Mouse (Mus musculus): ENCODE measurements around the gene Ndufs4. TPM values are rescaled to one million over a fixed set of nuclear protein-coding genes. Genes with fewer than 3 reads are reported as not detected.
A peak's percentile ranks its signal among the peaks of the same experiment; 100 is the strongest.

The Ndufs4 gene
- polyA plus RNA-seq (2012; rRNA removed), result 122 and 125 TPM in 2 replicates

GRCm38 (mm10) chr13:114388211-114388965 is at the start of gene Ndufs4:
Gene Ndufs4, minus strand, starts transcription at chr13:114388258.
- no peak for DNase-seq (ENCODE audit: extremely low spot score in 1 of 2, low spot score in 1 of 2)

DNA sequence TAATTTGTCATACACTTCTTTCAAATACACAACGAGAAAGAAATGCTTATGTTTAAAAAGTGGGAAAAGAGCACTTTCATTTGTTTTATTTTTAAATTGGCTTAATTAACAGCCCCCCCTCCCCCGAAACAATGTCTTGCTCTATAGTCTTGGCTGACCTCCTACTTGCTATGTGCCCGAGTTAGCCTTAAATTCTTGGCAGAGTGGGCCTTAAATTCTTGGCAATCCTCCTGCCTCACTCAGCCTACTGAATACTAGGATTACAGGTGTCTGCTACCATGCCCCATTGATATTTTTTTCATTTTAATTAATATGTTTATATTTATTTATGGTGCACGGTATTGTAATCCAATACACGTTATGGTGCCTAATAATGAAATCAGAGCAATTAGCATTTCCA is 44.4 kb upstream of the Ndufs4 start:
- DNase-seq (ENCODE audit: extremely low spot score in 1 of 2, low spot score in 1 of 2), result no peak

DNA sequence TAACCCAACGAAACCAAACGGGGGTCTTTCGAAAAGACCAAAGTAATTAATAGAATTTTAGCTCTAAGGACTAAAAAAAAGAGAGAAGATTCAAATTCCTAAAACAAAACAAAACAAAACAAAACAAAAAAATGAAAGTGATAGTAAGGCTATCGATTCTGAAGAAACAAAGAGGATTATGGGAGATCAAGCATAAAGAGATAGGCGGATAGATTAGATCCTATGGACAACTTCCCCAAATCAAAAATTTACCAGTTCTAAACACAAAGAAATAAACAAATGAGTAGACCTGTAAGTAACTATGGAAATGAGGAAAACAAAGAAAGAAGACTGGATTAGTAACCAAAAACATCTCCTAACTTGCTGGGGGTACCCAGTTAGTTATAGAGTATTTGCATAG is 37.2 kb upstream of the Ndufs4 start:
- no peak for DNase-seq (ENCODE audit: extremely low spot score in 1 of 2, low spot score in 1 of 2)

DNA sequence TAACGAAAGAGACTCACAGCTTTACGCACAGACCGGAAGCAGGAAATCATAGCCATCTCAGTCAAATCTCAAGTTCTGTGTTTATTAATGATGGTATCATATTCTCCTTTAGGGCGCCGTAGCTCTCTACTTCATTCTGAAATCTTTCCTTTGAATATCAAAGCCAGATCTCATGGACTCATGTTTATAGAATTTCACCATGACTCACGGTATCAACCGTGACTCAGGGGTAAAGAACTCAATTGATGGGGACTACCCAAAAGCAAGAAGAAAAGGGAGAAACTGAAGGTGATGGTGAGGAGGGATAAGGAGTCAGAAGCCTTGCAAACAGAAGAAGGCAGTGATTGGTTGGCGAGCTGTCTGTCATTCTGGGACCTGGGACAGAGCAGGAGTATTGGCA is 32.2 kb upstream of the Ndufs4 start:
- DNase-seq (ENCODE audit: extremely low spot score in 1 of 2, low spot score in 1 of 2), result no peak

DNA sequence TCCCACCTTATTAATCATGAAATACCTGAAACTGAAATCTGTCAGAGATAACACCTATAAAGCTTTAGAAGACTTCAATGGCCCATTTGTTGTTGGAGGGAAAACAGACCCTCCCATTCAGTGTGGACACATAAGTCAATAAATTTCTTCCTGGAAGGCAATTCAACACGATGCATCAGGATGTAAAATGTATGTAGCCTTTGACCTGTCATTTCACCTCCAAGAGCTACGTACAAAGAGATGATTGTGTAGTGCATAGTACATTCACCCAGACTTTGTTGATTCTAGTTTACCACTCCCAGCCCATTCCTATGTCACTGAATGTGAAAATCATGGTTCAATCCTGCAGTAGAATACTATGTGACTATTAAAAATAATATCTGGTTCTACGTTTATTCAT is 31.3 kb upstream of the Ndufs4 start:
- DNase-seq (ENCODE audit: extremely low spot score in 1 of 2, low spot score in 1 of 2), result no peak

- no peak for DNase-seq (ENCODE audit: extremely low spot score in 1 of 2, low spot score in 1 of 2)
Measured at GRCm38 (mm10) chr13:114412326-114412725, 24.3 kb upstream of the Ndufs4 start.

- no peak for DNase-seq (ENCODE audit: extremely low spot score in 1 of 2, low spot score in 1 of 2)
Measured at GRCm38 (mm10) chr13:114406866-114407265, 18.8 kb upstream of the Ndufs4 start.

- DNase-seq (ENCODE audit: extremely low spot score in 1 of 2, low spot score in 1 of 2), result no peak
Measured at GRCm38 (mm10) chr13:114406424-114406823, 18.4 kb upstream of the Ndufs4 start.

- DNase-seq (ENCODE audit: extremely low spot score in 1 of 2, low spot score in 1 of 2), result no peak
Measured at GRCm38 (mm10) chr13:114405100-114405715, 17.1 kb upstream of the Ndufs4 start.

GRCm38 (mm10) chr13:114398906-114399305 is 10.8 kb upstream of the Ndufs4 start:
- DNase-seq (ENCODE audit: extremely low spot score in 1 of 2, low spot score in 1 of 2), result no peak

DNA sequence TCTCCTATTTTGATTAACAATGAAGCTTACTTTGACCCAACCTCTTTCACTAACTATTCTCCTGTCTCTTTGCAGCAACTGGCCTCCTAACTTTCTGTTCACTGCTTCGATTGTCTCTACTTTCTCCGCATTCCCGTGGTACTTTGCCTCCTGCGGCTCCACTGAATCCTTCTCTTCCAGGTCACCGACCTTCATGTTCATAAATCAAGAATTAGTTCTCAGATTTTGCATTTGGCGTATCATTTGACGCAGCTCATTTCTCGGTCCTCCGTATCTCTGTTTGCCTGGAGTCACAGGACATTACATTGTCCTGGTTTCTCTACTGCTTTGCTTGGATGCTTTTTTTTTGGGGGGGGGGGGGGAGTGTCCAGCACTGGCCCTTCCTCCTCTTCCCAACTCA is 9.2 kb upstream of the Ndufs4 start:
- no peak for DNase-seq (ENCODE audit: extremely low spot score in 1 of 2, low spot score in 1 of 2)

GRCm38 (mm10) chr13:114396863-114397262 is 8.8 kb upstream of the Ndufs4 start:
- DNase-seq (ENCODE audit: extremely low spot score in 1 of 2, low spot score in 1 of 2), result no peak

GRCm38 (mm10) chr13:114394784-114395183 is 6.7 kb upstream of the Ndufs4 start:
- peak in 1 of 2 experiments; percentile 8 for DNase-seq (ENCODE audit: extremely low spot score in 1 of 2, low spot score in 1 of 2)

DNA sequence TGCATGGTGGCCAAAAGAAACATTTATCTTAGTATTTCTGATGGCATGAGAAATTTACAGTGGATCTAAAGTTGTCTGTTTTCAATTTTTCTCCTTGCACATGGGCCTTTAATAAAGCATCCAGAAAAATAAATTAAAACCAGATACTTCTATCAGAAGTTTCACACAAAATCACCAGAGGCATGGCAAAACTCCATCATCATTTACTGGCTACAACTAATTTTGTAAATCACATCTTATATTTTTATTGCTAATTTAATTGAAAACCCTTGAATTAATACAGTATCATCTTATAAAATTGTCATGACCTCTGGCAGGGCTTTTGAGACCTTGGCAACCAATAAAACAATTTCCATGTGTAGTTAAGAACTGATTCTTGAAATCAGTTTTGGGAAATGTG is 4.4 kb upstream of the Ndufs4 start:
- DNase-seq (ENCODE audit: extremely low spot score in 1 of 2, low spot score in 1 of 2), result no peak

- DNase-seq (ENCODE audit: extremely low spot score in 1 of 2, low spot score in 1 of 2), result peak; percentile 87 to 98
Measured at GRCm38 (mm10) chr13:114387521-114388171, 412 bp downstream of the Ndufs4 start.

DNA sequence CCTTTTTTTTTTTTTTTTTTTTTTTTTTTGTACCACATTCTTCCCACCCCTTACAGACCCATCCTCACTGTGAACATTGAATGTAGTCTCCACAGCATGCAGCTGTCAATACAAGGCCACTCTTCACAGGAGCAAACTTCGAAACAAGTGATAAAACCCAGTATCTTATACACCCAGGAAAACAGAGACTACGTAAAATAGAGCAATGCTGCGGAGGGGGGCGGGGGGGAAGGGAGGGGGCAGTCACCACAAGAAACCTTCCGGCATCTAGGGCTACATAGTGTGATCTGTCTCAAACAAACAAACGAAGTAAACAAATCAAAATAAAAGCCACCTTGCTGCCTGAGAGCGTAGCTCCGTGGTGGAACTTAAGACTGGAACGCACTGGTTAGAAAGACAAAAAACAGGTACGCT is 977 bp downstream of the Ndufs4 start:
- no peak for DNase-seq (ENCODE audit: extremely low spot score in 1 of 2, low spot score in 1 of 2)

DNA sequence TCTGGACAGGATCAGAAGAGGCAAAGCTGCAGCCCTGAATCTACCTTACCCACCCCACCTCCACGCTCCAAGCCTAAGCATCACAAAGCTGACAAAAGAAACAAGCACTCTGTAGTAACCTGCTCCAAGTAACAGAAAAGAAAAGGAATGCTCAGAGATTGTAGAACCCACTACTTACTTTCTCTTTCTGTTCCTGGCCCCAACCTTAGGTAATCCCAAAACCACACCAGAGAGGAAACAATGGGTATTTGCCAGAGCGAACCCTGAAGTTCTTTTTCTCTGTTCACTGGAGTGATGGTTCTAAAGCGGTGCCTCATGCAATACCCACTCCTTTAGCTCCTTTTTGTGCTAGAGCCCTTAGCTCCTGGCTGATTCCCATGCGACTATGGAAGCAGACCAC is 11.5 kb downstream of the Ndufs4 start:
- DNase-seq (ENCODE audit: extremely low spot score in 1 of 2, low spot score in 1 of 2), result no peak

- DNase-seq (ENCODE audit: extremely low spot score in 1 of 2, low spot score in 1 of 2), result peak in 1 of 2 experiments; percentile 14
Measured at GRCm38 (mm10) chr13:114362086-114362485, 26.0 kb downstream of the Ndufs4 start.

- DNase-seq (ENCODE audit: extremely low spot score in 1 of 2, low spot score in 1 of 2), result peak in 1 of 2 experiments; percentile 13
Measured at GRCm38 (mm10) chr13:114351321-114351946, 36.6 kb downstream of the Ndufs4 start.

- DNase-seq (ENCODE audit: extremely low spot score in 1 of 2, low spot score in 1 of 2), result no peak
Measured at GRCm38 (mm10) chr13:114344979-114345712, 42.9 kb downstream of the Ndufs4 start.

All from frontal cortex, adult 2 months (tissue).